Mouse (Mus musculus): ENCODE results near the gene Bend6.

GRCm38 (mm10) chr1:33906927-33907326 lies 689 bp downstream of the Bend6 start:
- TF ChIP-seq CTCF (IDR thresholded peaks at IDR 0.05; ENCODE audit: borderline replicate concordance, insufficient read depth, low read length) (0 out of 2 replicates have a peak, but pooled peaks have one; percentile 7), POLR2A (IDR thresholded peaks at IDR 0.05; ENCODE audit: low read depth, low read length) (no peak)

Measured in embryonic fibroblast, embryonic 13.5 days (primary cell).